Mouse (Mus musculus) lung, postnatal 14 days (tissue): Measurements from ENCODE around the gene Cdrt4.

Experiments
- DNase-seq: peaks from one replicate; pipeline ENCODE4 v3.0.0; 2021

The Cdrt4 gene

GRCm38 (mm10) chr11:62945514-62945913 is 5.5 kb upstream of the Cdrt4 start:
- DNase-seq = no peak

GRCm38 (mm10) chr11:62949548-62949947 is 1.4 kb upstream of the Cdrt4 start:
- peak; percentile 45 for DNase-seq

- DNase-seq = peak; percentile 64
Observed at GRCm38 (mm10) chr11:62954766-62955165, 3.8 kb downstream of the Cdrt4 start.

- DNase-seq = no peak
Observed at GRCm38 (mm10) chr11:62955186-62955585, 4.2 kb downstream of the Cdrt4 start.

- DNase-seq = no peak
Observed at GRCm38 (mm10) chr11:62955776-62956175, 4.8 kb downstream of the Cdrt4 start.

GRCm38 (mm10) chr11:62957626-62958180 is 6.7 kb downstream of the Cdrt4 start:
- DNase-seq = no peak

- no peak for DNase-seq
Observed at GRCm38 (mm10) chr11:62963292-62963691, 12.3 kb downstream of the Cdrt4 start.

GRCm38 (mm10) chr11:62966424-62966764 is 15.4 kb downstream of the Cdrt4 start:
- DNase-seq = no peak

- peak; percentile 64 for DNase-seq
Observed at GRCm38 (mm10) chr11:62966765-62967633, 16.0 kb downstream of the Cdrt4 start.

- no peak for DNase-seq
Observed at GRCm38 (mm10) chr11:62977176-62977575, 26.2 kb downstream of the Cdrt4 start.

- DNase-seq = no peak
Observed at GRCm38 (mm10) chr11:62978886-62979285, 27.9 kb downstream of the Cdrt4 start.

GRCm38 (mm10) chr11:62981729-62982128 is 30.7 kb downstream of the Cdrt4 start:
- DNase-seq = no peak

GRCm38 (mm10) chr11:62983793-62984192 is 32.8 kb downstream of the Cdrt4 start:
- no peak for DNase-seq

GRCm38 (mm10) chr11:62984365-62984764 is 33.4 kb downstream of the Cdrt4 start:
- no peak for DNase-seq

GRCm38 (mm10) chr11:62985075-62985474 is 34.1 kb downstream of the Cdrt4 start:
- DNase-seq = no peak

- no peak for DNase-seq
Observed at GRCm38 (mm10) chr11:62986578-62986977, 35.6 kb downstream of the Cdrt4 start.

- no peak for DNase-seq
Observed at GRCm38 (mm10) chr11:62990150-62990685, 39.2 kb downstream of the Cdrt4 start.

GRCm38 (mm10) chr11:62990811-62991210 is 39.8 kb downstream of the Cdrt4 start:
- peak; percentile 48 for DNase-seq

GRCm38 (mm10) chr11:62992545-62993242 is 41.7 kb downstream of the Cdrt4 start:
- DNase-seq = no peak

GRCm38 (mm10) chr11:62995066-62995754 is 44.2 kb downstream of the Cdrt4 start:
- DNase-seq = no peak

GRCm38 (mm10) chr11:62995755-62996521 is 44.9 kb downstream of the Cdrt4 start:
- no peak for DNase-seq

- DNase-seq = no peak
Observed at GRCm38 (mm10) chr11:62996522-62996898, 45.5 kb downstream of the Cdrt4 start.
